Mouse (Mus musculus) embryonic stem cell, embryonic (primary cell): ENCODE results near the gene Rap1a.

ENCODE experiments used
- CTCF ChIA-PET, 4 experiments: fragments of 300-600 bp in 2 of 4; fragments of 350-600 bp in 2 of 4; sonication (Branson Sonifier 250); formaldehyde crosslinking; loops; one replicate each; lab custom pipeline; 2022; ENCODE audit warnings: inconsistent platforms in 2 of 4; lab: Charles Lee
- POLR2A ChIA-PET, 4 experiments: fragments of 300-600 bp in 2 of 4; fragments of 350-600 bp in 2 of 4; sonication (Branson Sonifier 250); formaldehyde crosslinking; loops; one replicate each; lab custom pipeline; 2022; ENCODE audit warnings: antibody characterized with exemption in 4 of 4, inconsistent platforms in 1 of 4; lab: Charles Lee

Gene Rap1a

GRCm38 (mm10) chr3:105808179-105809037 lies 7.3 kb upstream of the Rap1a start:
- POLR2A ChIA-PET, result interaction anchor here in 1 of 4 experiments (0.7 kb wide), 1 partner anchor 68 kb away, joined by 4 read pairs; no protein-coding TSS in a partner anchor

DNA sequence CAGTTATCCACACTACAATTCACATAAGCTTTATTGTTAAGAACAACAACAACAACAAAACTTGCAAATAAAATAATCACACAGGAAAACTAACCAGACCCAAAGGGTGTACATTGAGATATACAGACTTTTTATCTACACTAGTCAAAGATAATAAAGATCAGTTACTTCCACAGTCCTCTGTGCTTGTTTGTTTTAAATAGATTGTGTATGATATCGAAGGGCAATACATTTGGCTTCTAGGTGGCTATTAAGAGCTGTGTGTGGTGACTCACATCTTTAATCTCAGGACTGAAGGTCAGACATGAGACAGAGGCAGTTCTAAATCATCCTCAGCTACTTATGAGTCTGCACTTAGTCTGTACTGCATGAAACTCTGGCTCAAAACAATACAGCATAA lies 6.5 kb upstream of the Rap1a start:
- ChIA-PET CTCF (interaction anchor here in 1 of 4 experiments (0.7 kb wide), 1 partner anchor 82 kb away, joined by 4 read pairs; no protein-coding TSS in a partner anchor), POLR2A (no interaction called here)

More at GRCm38 (mm10) chr3:105808179-105809037, 7.3 kb upstream of the Rap1a start:
- CTCF ChIA-PET, result interaction anchor here in 1 of 4 experiments (0.7 kb wide), 2 partner anchors 75 to 82 kb away, joined by 3 to 4 read pairs; no protein-coding TSS in a partner anchor

GRCm38 (mm10) chr3:105806519-105807249 lies 5.5 kb upstream of the Rap1a start:
- ChIA-PET POLR2A (no interaction called here), CTCF (no interaction called here)

DNA sequence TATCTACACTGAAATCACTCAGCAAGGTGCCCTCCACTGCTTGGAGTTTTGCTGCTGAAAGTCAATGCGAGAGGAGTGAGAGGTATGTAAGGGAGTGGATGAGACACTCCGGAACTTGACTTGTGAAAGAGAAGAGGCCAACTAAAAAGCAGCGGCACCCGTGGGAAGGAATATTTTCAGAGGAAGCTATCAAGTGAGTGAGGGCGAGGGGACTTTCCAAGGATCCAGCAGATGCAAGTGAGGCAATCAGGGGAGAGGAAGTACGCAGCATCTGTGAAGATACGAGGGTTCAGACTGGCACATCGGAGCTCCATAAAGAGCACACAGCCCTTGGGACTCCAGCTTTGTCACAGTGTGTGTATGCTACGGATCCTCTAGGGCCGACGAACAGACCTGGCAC lies 2.5 kb upstream of the Rap1a start:
- ChIA-PET POLR2A (interaction anchor here in 2 of 4 experiments (1.0 to 1.6 kb wide), 3 partner anchors 9 to 53 kb away, joined by 4 to 6 read pairs (median 4); no protein-coding TSS in a partner anchor), CTCF (no interaction called here)

- POLR2A ChIA-PET, result interaction anchor here in 2 of 4 experiments (0.7 to 1.7 kb wide), 2 partner anchors 35 to 426 kb away, joined by 3 read pairs; no protein-coding TSS in a partner anchor
- CTCF ChIA-PET, result interaction anchor here in 1 of 4 experiments (0.7 kb wide), 1 partner anchor 25 kb away, joined by 6 read pairs; no protein-coding TSS in a partner anchor
Measured at GRCm38 (mm10) chr3:105800675-105801190, 403 bp downstream of the Rap1a start.

GRCm38 (mm10) chr3:105800156-105800674 lies 921 bp downstream of the Rap1a start:
- POLR2A ChIA-PET, result interaction anchor here in 2 of 4 experiments (0.6 to 1.7 kb wide), 3 partner anchors 9 to 426 kb away, joined by 3 read pairs; no protein-coding TSS in a partner anchor

DNA sequence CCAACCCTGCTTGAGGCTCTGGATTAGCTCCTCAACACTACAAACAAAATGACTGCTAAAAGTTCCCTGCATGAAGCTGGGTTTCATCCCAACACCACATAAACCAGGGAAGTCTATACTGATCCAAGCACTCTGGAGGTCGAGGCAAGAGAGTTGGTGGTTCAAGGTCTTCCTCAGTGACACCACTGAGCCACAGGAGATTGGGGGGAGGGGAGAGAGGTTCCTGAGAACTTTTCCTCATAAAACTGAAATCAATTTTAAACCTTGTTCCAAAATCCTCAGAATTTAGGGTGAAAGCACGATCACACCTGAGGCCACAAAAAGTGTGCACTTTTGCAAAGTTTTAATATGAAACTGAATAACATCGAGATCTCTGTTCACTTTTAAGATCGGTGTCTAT lies 1.8 kb downstream of the Rap1a start:
- ChIA-PET CTCF (no interaction called here), POLR2A (interaction anchor here in 2 of 4 experiments (0.9 to 1.7 kb wide), 2 partner anchors 13 to 33 kb away, joined by 3 to 4 read pairs; no protein-coding TSS in a partner anchor)

More at GRCm38 (mm10) chr3:105800156-105800674, 921 bp downstream of the Rap1a start:
- CTCF ChIA-PET, result interaction anchor here in 1 of 4 experiments (0.7 kb wide), 1 partner anchor 25 kb away, joined by 6 read pairs; no protein-coding TSS in a partner anchor

DNA sequence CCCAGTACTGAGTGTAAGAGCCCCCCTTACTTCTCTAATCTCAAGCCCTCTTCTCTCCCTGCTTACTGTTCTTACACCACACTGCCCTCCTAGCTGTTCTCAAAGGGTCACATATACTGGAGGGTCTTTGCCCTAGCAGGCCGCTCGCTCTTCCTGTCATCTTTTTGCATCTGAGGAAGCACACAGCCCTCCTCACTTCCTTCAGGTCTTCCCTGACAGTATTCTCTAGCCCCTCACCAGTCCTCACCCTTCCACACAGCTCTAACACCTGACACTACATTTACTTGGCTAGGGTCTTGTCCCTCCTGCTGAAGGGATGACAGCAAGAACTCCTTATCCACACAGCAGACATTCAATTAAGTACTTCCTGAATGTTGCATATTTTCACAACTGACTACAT lies 2.4 kb downstream of the Rap1a start:
- CTCF ChIA-PET, result no interaction called here
- POLR2A ChIA-PET, result interaction anchor here in 1 of 4 experiments (0.9 kb wide), 1 partner anchor 12 kb away, joined by 4 read pairs; no protein-coding TSS in a partner anchor

- ChIA-PET CTCF (no interaction called here), POLR2A (no interaction called here)
Measured at GRCm38 (mm10) chr3:105797427-105797826, 3.7 kb downstream of the Rap1a start.

- ChIA-PET CTCF (no interaction called here), POLR2A (no interaction called here)
Measured at GRCm38 (mm10) chr3:105796761-105797160, 4.4 kb downstream of the Rap1a start.

DNA sequence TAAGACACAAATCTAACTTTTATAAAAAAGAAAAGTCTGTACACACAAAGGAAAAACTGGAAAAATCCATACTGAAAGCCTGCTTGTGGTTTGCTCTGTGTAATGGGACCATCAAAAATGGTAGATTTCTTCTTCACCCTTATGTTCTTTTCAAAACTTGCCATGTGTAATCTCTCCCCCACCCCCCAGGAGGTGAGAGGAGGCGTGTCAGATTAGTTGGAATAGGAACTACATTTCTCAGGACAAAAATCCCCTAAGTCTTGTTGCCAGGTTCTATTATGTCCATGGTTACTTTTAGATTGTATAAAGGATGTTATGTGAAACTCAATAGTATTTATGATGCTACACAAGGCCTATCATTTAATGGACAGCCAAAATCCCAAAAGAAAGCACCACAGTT lies 6.8 kb downstream of the Rap1a start:
- CTCF ChIA-PET, result no interaction called here
- POLR2A ChIA-PET, result no interaction called here

DNA sequence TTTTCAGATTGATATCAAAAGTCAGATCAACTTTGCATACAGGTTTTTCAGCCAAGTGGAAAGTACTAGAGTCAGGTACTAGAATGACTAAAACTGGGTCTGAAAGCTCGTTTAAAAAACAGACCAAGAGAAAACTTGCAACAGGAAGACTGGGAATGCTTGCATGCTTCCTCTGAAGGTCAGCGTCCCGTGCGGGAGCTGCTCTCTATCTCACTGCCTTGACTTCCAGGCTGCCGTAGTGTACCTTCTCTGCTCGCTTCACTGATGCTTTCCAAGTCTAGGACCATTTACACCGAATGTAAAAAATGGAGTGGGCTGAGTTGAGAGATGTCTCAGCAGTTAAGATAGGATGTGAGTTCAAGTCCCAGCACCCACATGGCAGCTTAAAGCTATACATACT lies 8.8 kb downstream of the Rap1a start:
- POLR2A ChIA-PET, result interaction anchor here in 2 of 4 experiments (0.7 to 1.1 kb wide), 2 partner anchors 9 to 100 kb away, joined by 3 read pairs; no protein-coding TSS in a partner anchor
- CTCF ChIA-PET, result no interaction called here

GRCm38 (mm10) chr3:105791129-105791528 lies 10.0 kb downstream of the Rap1a start:
- CTCF ChIA-PET, result interaction anchor here in 1 of 4 experiments (1.0 kb wide), 1 partner anchor 19 kb away, joined by 3 read pairs; no protein-coding TSS in a partner anchor
- POLR2A ChIA-PET, result interaction anchor here in 2 of 4 experiments (0.7 to 1.4 kb wide), 4 partner anchors 9 to 104 kb away, joined by 3 to 4 read pairs (median 3); no protein-coding TSS in a partner anchor

GRCm38 (mm10) chr3:105790338-105790737 lies 10.8 kb downstream of the Rap1a start:
- POLR2A ChIA-PET, result interaction anchor here in 1 of 4 experiments (0.7 to 1.4 kb wide), 2 partner anchors 56 to 104 kb away, joined by 3 read pairs; no protein-coding TSS in a partner anchor
- CTCF ChIA-PET, result interaction anchor here in 1 of 4 experiments (1.0 kb wide), 1 partner anchor 19 kb away, joined by 3 read pairs; no protein-coding TSS in a partner anchor

DNA sequence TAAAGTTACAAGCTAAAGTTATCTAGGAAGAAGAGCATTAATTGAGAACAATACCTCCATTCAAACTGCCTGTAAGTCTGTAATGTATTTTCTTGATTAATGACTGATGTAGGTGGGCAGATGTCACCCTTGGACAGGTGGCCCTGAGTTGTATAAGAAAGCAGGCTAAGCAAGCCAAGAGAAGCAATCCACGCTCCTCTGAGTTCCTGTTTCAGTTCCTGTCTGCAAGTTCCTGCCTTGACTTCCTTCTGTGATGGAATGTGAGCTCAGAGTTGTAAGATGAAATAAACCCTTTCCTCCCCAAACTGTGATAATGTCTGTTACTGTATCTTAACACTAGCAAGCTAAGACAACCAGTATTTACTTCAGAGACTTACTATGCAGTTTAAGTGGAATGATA lies 11.4 kb downstream of the Rap1a start:
- ChIA-PET CTCF (no interaction called here), POLR2A (interaction anchor here in 3 of 4 experiments (0.5 to 1.7 kb wide), 3 partner anchors 11 to 12 kb away, joined by 3 to 4 read pairs (median 4); no protein-coding TSS in a partner anchor)

GRCm38 (mm10) chr3:105787328-105787727 lies 13.8 kb downstream of the Rap1a start:
- ChIA-PET CTCF (no interaction called here), POLR2A (interaction anchor here in 1 of 4 experiments (1.1 kb wide), 1 partner anchor 12 kb away, joined by 4 read pairs; no protein-coding TSS in a partner anchor)

DNA sequence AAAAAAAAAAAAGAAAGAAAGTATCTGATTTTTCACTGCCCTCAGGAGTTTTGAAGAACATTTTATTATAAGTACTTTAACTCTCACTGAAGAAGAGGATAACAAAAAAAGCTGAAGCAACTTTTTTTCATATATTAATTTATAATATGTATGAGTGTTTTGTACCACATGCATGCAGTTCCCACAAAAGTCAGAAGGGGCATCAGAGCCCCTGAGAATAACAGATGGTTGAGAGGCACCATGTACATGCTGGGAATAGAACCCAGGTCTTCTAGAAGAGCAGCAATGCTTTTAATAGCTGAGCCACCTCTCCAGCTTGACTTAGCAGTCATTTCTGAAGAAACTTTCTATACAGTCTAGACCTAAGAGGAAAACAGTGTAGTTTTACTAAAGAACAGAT lies 15.3 kb downstream of the Rap1a start:
- ChIA-PET CTCF (interaction anchor here in 1 of 4 experiments (0.5 kb wide), 1 partner anchor 365 kb away, joined by 13 read pairs; no protein-coding TSS in a partner anchor), POLR2A (interaction anchor here in 2 of 4 experiments (0.7 to 1.0 kb wide), 2 partner anchors 17 to 91 kb away, joined by 4 to 5 read pairs; no protein-coding TSS in a partner anchor)

DNA sequence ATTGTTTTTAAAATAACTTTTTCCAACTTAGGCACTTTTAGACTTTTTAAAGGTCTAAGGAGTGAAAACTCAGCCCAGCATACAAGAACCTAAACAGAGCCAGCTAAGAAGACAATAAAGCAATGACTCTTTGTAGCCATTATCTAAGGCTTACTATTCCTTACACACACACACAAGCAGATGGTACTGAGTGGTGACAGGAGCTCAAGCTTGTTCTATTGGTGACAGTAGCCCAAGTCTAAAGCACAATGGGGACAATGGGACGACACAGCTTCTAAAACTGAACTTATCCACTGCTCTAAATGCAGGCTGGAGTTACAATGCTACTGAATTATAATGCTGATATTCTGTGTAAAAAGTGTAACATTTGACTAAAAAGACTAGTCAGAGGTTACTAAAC lies 17.3 kb downstream of the Rap1a start:
- POLR2A ChIA-PET, result no interaction called here

More for the DNA sequence above, 17.3 kb downstream of the Rap1a start:
- CTCF ChIA-PET, result interaction anchor here in 1 of 4 experiments (1.0 kb wide), 1 partner anchor 116 kb away, joined by 3 read pairs; no protein-coding TSS in a partner anchor
